Mouse (Mus musculus): ENCODE results near the gene Trp53inp2. TPM values are rescaled to one million over a fixed set of nuclear protein-coding genes. Genes with fewer than 3 reads are reported as not detected.
A peak's percentile ranks its signal among the peaks of the same experiment; 100 is the strongest.

Trp53inp2 gene
- total RNA-seq (2021) = 100 to 1,000 TPM; 286 to 325 TPM
- long read RNA-seq, experiment 1, transcript Trp53inp2-201 (4 exons, 3,979 nt) = major isoform, 78 of 179 reads
- long read RNA-seq, experiment 1, partial matches to known transcripts = 85 of 179 reads
- long read RNA-seq, experiment 1, other reads (novel, unspliced or antisense) = 13 of 179 reads
- long read RNA-seq, experiment 2, transcript Trp53inp2-205 (4 exons, 740 nt) = minor isoform, 18 of 283 reads
- long read RNA-seq, experiment 2, transcript Trp53inp2-201 (4 exons, 3,979 nt) = major isoform, 145 of 283 reads
- long read RNA-seq, experiment 2, partial matches to known transcripts = 96 of 283 reads
- long read RNA-seq, experiment 2, other reads (novel, unspliced or antisense) = 24 of 283 reads

- intact Hi-C loops (cut with DNase I; ENCODE audit: low total_unique reads) = no loop called here
- no peak for DNase-seq
Observed at GRCm38 (mm10) chr2:155380261-155381059, at the start of gene Trp53inp2. Gene Trp53inp2 (plus strand): TSS chr2:155381059.

- DNase-seq = no peak
- intact Hi-C loops (cut with DNase I; ENCODE audit: low total_unique reads) = no loop called here
Observed at GRCm38 (mm10) chr2:155331351-155331750, 49.5 kb upstream of the Trp53inp2 start.

- DNase-seq = no peak
- intact Hi-C loops (cut with DNase I; ENCODE audit: low total_unique reads) = no loop called here
Observed at GRCm38 (mm10) chr2:155333421-155333820, 47.4 kb upstream of the Trp53inp2 start.

GRCm38 (mm10) chr2:155335231-155335630 is 45.6 kb upstream of the Trp53inp2 start:
- no peak for DNase-seq

GRCm38 (mm10) chr2:155336254-155336653 is 44.6 kb upstream of the Trp53inp2 start:
- DNase-seq = no peak
- intact Hi-C loops (cut with DNase I; ENCODE audit: low total_unique reads) = no loop called here

More at GRCm38 (mm10) chr2:155335231-155335630, 45.6 kb upstream of the Trp53inp2 start:
- intact Hi-C loops (cut with DNase I; ENCODE audit: low total_unique reads) = no loop called here

GRCm38 (mm10) chr2:155340166-155340565 is 40.7 kb upstream of the Trp53inp2 start:
- intact Hi-C loops (cut with DNase I; ENCODE audit: low total_unique reads) = no loop called here
- DNase-seq = no peak

GRCm38 (mm10) chr2:155346670-155347069 is 34.2 kb upstream of the Trp53inp2 start:
- intact Hi-C loops (cut with DNase I; ENCODE audit: low total_unique reads) = no loop called here
- DNase-seq = no peak

GRCm38 (mm10) chr2:155354402-155354801 is 26.5 kb upstream of the Trp53inp2 start:
- intact Hi-C loops (cut with DNase I; ENCODE audit: low total_unique reads) = no loop called here

GRCm38 (mm10) chr2:155356971-155357591 is 23.8 kb upstream of the Trp53inp2 start, which contains the start of gene Pigu:
Gene Pigu (minus strand): TSS chr2:155357430.
- intact Hi-C loops (cut with DNase I; ENCODE audit: low total_unique reads) = no loop called here
- DNase-seq = peak; percentile 92

More at GRCm38 (mm10) chr2:155354402-155354801, 26.5 kb upstream of the Trp53inp2 start:
- no peak for DNase-seq

GRCm38 (mm10) chr2:155357686-155358399 is 23.0 kb upstream of the Trp53inp2 start:
- intact Hi-C loops (cut with DNase I; ENCODE audit: low total_unique reads) = no loop called here
- no peak for DNase-seq

- intact Hi-C loops (cut with DNase I; ENCODE audit: low total_unique reads) = no loop called here
Observed at GRCm38 (mm10) chr2:155367635-155368284, 13.1 kb upstream of the Trp53inp2 start.

GRCm38 (mm10) chr2:155369333-155369883 is 11.5 kb upstream of the Trp53inp2 start:
- intact Hi-C loops (cut with DNase I; ENCODE audit: low total_unique reads) = no loop called here
- DNase-seq = peak; percentile 64

More at GRCm38 (mm10) chr2:155367635-155368284, 13.1 kb upstream of the Trp53inp2 start:
- no peak for DNase-seq

- DNase-seq = no peak
- intact Hi-C loops (cut with DNase I; ENCODE audit: low total_unique reads) = no loop called here
Observed at GRCm38 (mm10) chr2:155372451-155372850, 8.4 kb upstream of the Trp53inp2 start.

GRCm38 (mm10) chr2:155373302-155373701 is 7.6 kb upstream of the Trp53inp2 start:
- intact Hi-C loops (cut with DNase I; ENCODE audit: low total_unique reads) = no loop called here

GRCm38 (mm10) chr2:155373886-155374285 is 7.0 kb upstream of the Trp53inp2 start:
- no peak for DNase-seq
- intact Hi-C loops (cut with DNase I; ENCODE audit: low total_unique reads) = no loop called here

More at GRCm38 (mm10) chr2:155373302-155373701, 7.6 kb upstream of the Trp53inp2 start:
- no peak for DNase-seq

- DNase-seq = no peak
- intact Hi-C loops (cut with DNase I; ENCODE audit: low total_unique reads) = no loop called here
Observed at GRCm38 (mm10) chr2:155374521-155374920, 6.3 kb upstream of the Trp53inp2 start.

- intact Hi-C loops (cut with DNase I; ENCODE audit: low total_unique reads) = no loop called here
- DNase-seq = no peak
Observed at GRCm38 (mm10) chr2:155376191-155376590, 4.7 kb upstream of the Trp53inp2 start.

- DNase-seq = no peak
- intact Hi-C loops (cut with DNase I; ENCODE audit: low total_unique reads) = no loop called here
Observed at GRCm38 (mm10) chr2:155381060-155381437, 190 bp downstream of the Trp53inp2 start.

Measured in gastrocnemius, postnatal 14 days (tissue).